Mouse (Mus musculus) duodenum, adult 2 months (tissue): ENCODE data around the gene Spdef. TPM values are rescaled to one million over a fixed set of nuclear protein-coding genes. Genes with fewer than 3 reads are reported as not detected.

Experiments used
- polyA plus RNA-seq: library from polyadenylated mRNA; depleted of rRNA; stranded (reverse); fragments of >200 nt; gene quantifications from 2 replicates; pipeline ENCODE4 v1.2.3, GENCODE M21; 2012; ENCODE audit warnings: low replicate concordance; rRNA removed

Gene Spdef
- polyA plus RNA-seq: 45.8 and 140 TPM in 2 replicates

DNA sequence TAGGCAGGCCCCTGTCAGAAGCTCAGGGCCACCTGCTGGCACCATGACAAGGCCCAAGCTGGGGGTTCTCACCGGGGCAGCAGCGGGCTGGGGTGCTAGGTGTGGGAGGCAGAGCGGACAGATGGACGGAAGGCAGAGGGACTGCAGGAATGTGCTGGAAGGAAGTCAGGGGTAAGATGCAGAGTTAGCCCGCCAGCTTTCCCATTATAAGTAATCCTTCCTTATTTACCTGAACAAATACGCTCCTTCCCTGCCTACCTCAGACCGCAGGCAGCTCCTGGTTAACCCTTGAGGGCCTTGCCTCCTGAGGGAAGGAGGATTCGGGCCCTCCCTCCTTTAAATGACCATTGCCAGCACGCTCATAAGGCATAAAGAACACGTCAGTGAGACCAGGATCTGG lies at the start of gene Spdef:
Gene Spdef (minus strand): TSS at position 186 of the 400 bp plus-strand sequence.

Other genes starting within 250 kb of the Spdef start
- 0.47 and 1.7 TPM in 2 replicates for gene Grm4, start 207.6 kb downstream of the Spdef start, polyA plus RNA-seq
- gene Hmga1, start 172.5 kb downstream of the Spdef start, polyA plus RNA-seq: 164 and 184 TPM in 2 replicates
- 45.8 and 52.9 TPM in 2 replicates for gene AI413582, start 163.2 kb downstream of the Spdef start, polyA plus RNA-seq
- gene Nudt3, start 105.5 kb downstream of the Spdef start, polyA plus RNA-seq: 46.8 and 79.8 TPM in 2 replicates
- gene RPS10-NUDT3, start 93.7 kb downstream of the Spdef start, polyA plus RNA-seq: not detected in 2 replicates
- gene Rps10, start 92.3 kb downstream of the Spdef start, polyA plus RNA-seq: 1,017 and 1,144 TPM in 2 replicates
- gene Pacsin1, start 73.4 kb downstream of the Spdef start, polyA plus RNA-seq: 1.0 and 1.4 TPM in 2 replicates
- gene D17Wsu92e, start 91.7 kb upstream of the Spdef start, polyA plus RNA-seq: 78.5 and 94.7 TPM in 2 replicates
- 154 and 169 TPM in 2 replicates for gene Snrpc, start 109.2 kb upstream of the Spdef start, polyA plus RNA-seq
- gene Uhrf1bp1, start 127.5 kb upstream of the Spdef start, polyA plus RNA-seq: 1.1 and 2.8 TPM in 2 replicates
- gene Anks1, start 180.4 kb upstream of the Spdef start, polyA plus RNA-seq: 25.3 and 28.1 TPM in 2 replicates
- 3.2 TPM in 2 replicates for gene Taf11, start 180.9 kb upstream of the Spdef start, polyA plus RNA-seq